ENCODE assay signal across 12 mouse cellular contexts in genomic region chr1:132853312-132853711, GRCm38 (mm10). TPM values are rescaled to one million over a fixed set of nuclear protein-coding genes. Genes with fewer than 3 reads are reported as not detected.
A peak's percentile ranks its signal among the peaks of the same experiment; 100 is the strongest.
DNase-seq lines count a peak whose midpoint lies in the region; ATAC-seq and TF ChIP-seq lines count a peak whose summit lies in the region.
"Had no signal": no experiment of that assay in that cellular context is flagged by ENCODE, and none has a peak within 500 bp of the region (broad histone marks: within the 10 kb centered on the region; RNA-seq: fewer than 3 reads in every experiment).

No protein-coding gene starts in this region.

- H3K36me3 ChIP-seq in forebrain, postnatal 0 days (ENCODE audit: insufficient read depth): no peaks in the 10 kb centered on the region
- no peaks in the 10 kb centered on the region for H3K36me3 ChIP-seq in heart, embryonic 14.5 days (ENCODE audit: control insufficient read depth, insufficient read depth, low read length)
- H3K36me3 ChIP-seq in myocyte (ENCODE audit: control insufficient read depth, insufficient read depth): no peaks in the 10 kb centered on the region

- ATAC-seq in forebrain, postnatal 0 days: peak; percentile 89
- ATAC-seq in heart, embryonic 14.5 days (ENCODE audit: insufficient number of reproducible peaks, insufficient read depth, low FRiP score, low read depth): peak; percentile 85

- no peaks in the 10 kb centered on the region for H3K9me3 ChIP-seq in forebrain, postnatal 0 days (ENCODE audit: low read length)
- H3K9me3 ChIP-seq in heart, embryonic 14.5 days (ENCODE audit: control insufficient read depth, low read length): no peaks in the 10 kb centered on the region

- peak; percentile 41 for DNase-seq in layer of hippocampus, adult 2 months (ENCODE audit: low spot score in 2 of 2)
- DNase-seq in layer of hippocampus, adult 8-10 months (ENCODE audit: low spot score in 2 of 2): no peak
- DNase-seq in forebrain, postnatal 0 days: peak; percentile 68
- no peak for DNase-seq in natural killer cell, adult 2 months (ENCODE audit: low spot score in 2 of 2)
- no peak for DNase-seq in cerebellum, adult 2 months
- DNase-seq in testis, postnatal 14 days (ENCODE audit: low spot score): no peak
- DNase-seq: adrenal gland, adult 2 months; kidney, adult 18-20 months had no signal

- H3K9ac ChIP-seq in forebrain, postnatal 0 days: no peak overlapping the region
- H3K9ac ChIP-seq in heart, embryonic 14.5 days (ENCODE audit: low read length): peak overlapping the region; percentile 39; the same call in 1 of the 2 replicates

- H3ac ChIP-seq in myocyte (ENCODE audit: control insufficient read depth, insufficient read length): no peak overlapping the region

- H3K4me2 ChIP-seq in forebrain, postnatal 0 days (ENCODE audit: low read depth): no peak overlapping the region
- peak overlapping the region; percentile 34 for H3K4me2 ChIP-seq in heart, embryonic 14.5 days (ENCODE audit: low read length)
- H3K4me2 ChIP-seq in myocyte (ENCODE audit: low read depth): peak overlapping the region; percentile 30

- H3K27me3 ChIP-seq in forebrain, postnatal 0 days (ENCODE audit: insufficient read depth, low read length): no peaks in the 10 kb centered on the region
- H3K27me3 ChIP-seq in heart, embryonic 14.5 days (ENCODE audit: control insufficient read depth, insufficient read depth, low read length): no peaks in the 10 kb centered on the region
- peaks cover 7% of the 10 kb centered on the region for H3K27me3 ChIP-seq in myocyte (ENCODE audit: control insufficient read depth, insufficient read depth, insufficient read length)
- H3K27me3 ChIP-seq in cerebellum, adult 2 months (ENCODE audit: control insufficient read depth, insufficient read depth, low read length): no peaks in the 10 kb centered on the region

- WGBS in forebrain, postnatal 0 days: 30% methylated on average over 8 of the region's 8 CpGs
- WGBS in heart, embryonic 14.5 days: 7% methylated on average over 8 of the region's 8 CpGs
- 36% methylated on average over 8 of the region's 8 CpGs for WGBS in cerebellum, adult 2 months

- no peak for TF ChIP-seq CTCF in layer of hippocampus, adult 2 months (conservative IDR thresholded peaks at IDR 0.05)
- TF ChIP-seq CTCF in forebrain, postnatal 0 days (IDR thresholded peaks at IDR 0.05; ENCODE audit: low read depth): no peak
- no peak for TF ChIP-seq CTCF in cerebellum, adult 2 months (IDR thresholded peaks at IDR 0.05; ENCODE audit: borderline replicate concordance, insufficient read depth, low read depth, low read length)

- H3K27ac ChIP-seq in layer of hippocampus, adult 2 months: peak overlapping the region; percentile 43; the same call in 1 of the 2 replicates
- H3K27ac ChIP-seq in forebrain, postnatal 0 days (ENCODE audit: low read depth, low read length): no peak overlapping the region
- peak overlapping the region; percentile 89 to 90 for H3K27ac ChIP-seq in heart, embryonic 14.5 days (replicated peaks in 1 of 2; ENCODE audit: control insufficient read depth in 1 of 2, insufficient read depth in 1 of 2, low read depth in 2 of 2, low read length in 2 of 2)
- H3K27ac ChIP-seq in cerebellum, adult 2 months (ENCODE audit: insufficient read depth, low read length): no peak overlapping the region

- TF ChIP-seq POLR2A in myocyte (IDR thresholded peaks at IDR 0.05; ENCODE audit: insufficient read length, low read depth): no peak
- TF ChIP-seq POLR2A in cerebellum, adult 2 months (IDR thresholded peaks at IDR 0.05; ENCODE audit: borderline replicate concordance, insufficient read depth, low read length): no peak

- H3K4me3 ChIP-seq in layer of hippocampus, adult 2 months: no peak overlapping the region
- no peak overlapping the region for H3K4me3 ChIP-seq in forebrain, postnatal 0 days (ENCODE audit: low read depth, low read length)
- H3K4me3 ChIP-seq in heart, embryonic 14.5 days (ENCODE audit: control insufficient read depth in 1 of 2, insufficient read depth in 1 of 2, low read depth in 1 of 2, low read length in 2 of 2): no peak overlapping the region
- H3K4me3 ChIP-seq in myocyte: no peak overlapping the region
- no peak overlapping the region for H3K4me3 ChIP-seq in cerebellum, adult 2 months (replicated peaks; ENCODE audit: insufficient read depth, low read depth, low read length)

- H3K79me2 ChIP-seq in myocyte (ENCODE audit: control insufficient read depth, insufficient read depth): no peaks in the 10 kb centered on the region

- H3K4me1 ChIP-seq in forebrain, postnatal 0 days (ENCODE audit: insufficient read depth): peaks cover 17% of the 10 kb centered on the region
- H3K4me1 ChIP-seq in heart, embryonic 14.5 days (ENCODE audit: control insufficient read depth in 2 of 2, insufficient read depth in 2 of 2, low read length in 2 of 2): peaks cover 30 to 45% of the 10 kb centered on the region in 2 experiments
- H3K4me1 ChIP-seq in cerebellum, adult 2 months (ENCODE audit: control insufficient read depth, insufficient read depth, low read length): no peaks in the 10 kb centered on the region

TF ChIP-seq in myocyte, 11 proteins besides CTCF, POLR2A, EP300 and RAD21:
- TF ChIP-seq REST (IDR thresholded peaks at IDR 0.05; ENCODE audit: insufficient read depth, insufficient read length): no peak
- TF ChIP-seq MYOG (IDR thresholded peaks at IDR 0.05; ENCODE audit: control insufficient read depth in 1 of 3, insufficient read depth in 1 of 3, insufficient read length in 2 of 3, low read depth in 2 of 3): peak; percentile 69 to 93 (median 77)
- TF ChIP-seq SRF (IDR thresholded peaks at IDR 0.05; ENCODE audit: control insufficient read depth, insufficient read length, low read depth): no peak
- peak; percentile 78 to 96 (median 79) for TF ChIP-seq MYOD1 (IDR thresholded peaks at IDR 0.05; ENCODE audit: control insufficient read depth in 1 of 3, insufficient read length in 2 of 3, low read depth in 2 of 3)
- no peak for TF ChIP-seq MAX (IDR thresholded peaks at IDR 0.05; ENCODE audit: low read depth)
- TF ChIP-seq USF1 (IDR thresholded peaks at IDR 0.05; ENCODE audit: low read depth): no peak
- TF ChIP-seq CEBPB (IDR thresholded peaks at IDR 0.05; ENCODE audit: insufficient read depth, poor library complexity, severe bottlenecking): no peak
- TF ChIP-seq E2F4 (IDR thresholded peaks at IDR 0.05; ENCODE audit: insufficient read depth): no peak
- TF ChIP-seq TCF12 (IDR thresholded peaks at IDR 0.05; ENCODE audit: insufficient read depth, poor library complexity, severe bottlenecking): peak; percentile 84
- TF ChIP-seq POLR2AphosphoS2 (IDR thresholded peaks at IDR 0.05; ENCODE audit: insufficient read length, low read depth): no peak
- TF ChIP-seq TCF3 (IDR thresholded peaks at IDR 0.05; ENCODE audit: insufficient read length, low read depth): peak; percentile 86
TF ChIP-seq in myocyte: peak in this region for 4.

RNA-seq across cellular contexts. Expression of gene Lrrn2, which starts 26.8 kb away (rescaled TPM):
- 100 to 1,000 TPM; 218 to 236 TPM for total RNA-seq in layer of hippocampus, adult 2 months (2021)
- 100 to 1,000 TPM; 182 to 196 (median 188) TPM for total RNA-seq in layer of hippocampus, adult 8-10 months (2022)
- 31.6 and 44.6 TPM in 2 replicates for total RNA-seq in forebrain, postnatal 0 days (2014; rRNA removed)
- polyA plus RNA-seq in forebrain, postnatal 0 days (2015; fragmentation: Nextera tagmentation; extraction: Ambion mirVana): 76.8 and 90.9 TPM in 2 replicates
- polyA plus RNA-seq in heart, embryonic 14.5 days (2014; fragmentation: Nextera tagmentation; extraction: Ambion mirVana): 11.4 and 12.0 TPM in 2 replicates
- polyA plus RNA-seq in myocyte (2012; fragmentation: generic; extraction: Trizol): 0.17 TPM
- polyA plus RNA-seq in cerebellum, adult 2 months (2012; rRNA removed): 73.4 and 80.5 TPM in 2 replicates
- total RNA-seq: CH12.LX; liver, adult 2 months had no signal
- polyA plus RNA-seq: liver, adult 2 months had no signal

Comparison
In these comparisons a context has a peak if more than half of its experiments do, and no peak if none do; other contexts are left out.
1. DNase-seq: peak in layer of hippocampus, adult 2 months (2 of 2) and forebrain, postnatal 0 days (single experiment); none in layer of hippocampus, adult 8-10 months (0 of 2), natural killer cell, adult 2 months (0 of 2), cerebellum, adult 2 months (0 of 2) and testis, postnatal 14 days (single experiment).
2. H3K27ac ChIP-seq: peak in layer of hippocampus, adult 2 months (single experiment) and heart, embryonic 14.5 days (2 of 2); none in forebrain, postnatal 0 days (single experiment) and cerebellum, adult 2 months (single experiment).
3. RNA of gene Lrrn2, which starts 26.8 kb away (polyA plus RNA-seq): 76.8 to 90.9 TPM in forebrain, postnatal 0 days, 73.4 to 80.5 TPM in cerebellum, adult 2 months and 11.4 to 12.0 TPM in heart, embryonic 14.5 days; 0.17 TPM in myocyte (single experiment); every median in the first group is over 10 times any median in the second.